Mouse (Mus musculus) liver, postnatal 0 days (tissue): ENCODE data around the gene Gm13287.
"Not testable (repeated sequence)": the region's sequence is repeated elsewhere in the genome, so short reads cannot be mapped to it uniquely, and the experiment has no call there.

Source experiments
- CTCF ChIP-seq: sonication (generic); IDR thresholded peaks from 2 replicates; pipeline ENCODE4 v1.5.1; 2016; ENCODE audit warnings: antibody characterized with exemption, low read depth
- EP300 ChIP-seq: IDR thresholded peaks from 2 replicates; pipeline ENCODE4 v1.6.1; 2016; ENCODE audit warnings: antibody characterized with exemption, low read depth, mild to moderate bottlenecking

- not testable (repeated sequence) for TF ChIP-seq CTCF, EP300
Measured at GRCm38 (mm10) chr4:88756581-88757513, 46.2 kb upstream of the Gm13287 start.
